In the genomic region with DNA sequence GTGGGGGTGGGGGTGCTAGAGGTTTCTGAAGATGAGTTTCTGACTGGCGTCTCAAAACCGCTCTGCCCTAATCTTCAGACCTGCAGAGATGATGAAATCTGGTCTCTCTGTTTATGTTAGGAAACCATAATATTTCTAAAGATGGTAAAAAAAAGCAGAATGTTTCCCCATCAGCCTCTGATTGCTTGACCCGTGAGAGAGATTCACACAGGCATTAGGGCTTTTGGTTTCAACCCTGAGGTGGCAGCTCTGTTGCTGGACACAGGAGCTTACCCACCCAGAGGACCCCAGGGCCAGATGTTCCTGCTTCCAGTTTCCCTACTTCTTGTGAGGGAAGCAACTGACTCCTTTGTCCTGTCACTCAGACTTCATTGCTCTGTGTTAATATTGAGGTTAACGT, we compare ENCODE assay signal across 21 mouse cellular contexts.
DNase-seq lines count a peak whose midpoint lies in the region; ATAC-seq and TF ChIP-seq lines count a peak whose summit lies in the region.
"Had no signal": no experiment of that assay in that cellular context is flagged by ENCODE, and none has a peak within 500 bp of the region (broad histone marks: within the 10 kb centered on the region; RNA-seq: fewer than 3 reads in every experiment).

No protein-coding gene starts in this region.

- no peak overlapping the region for H3K4me2 ChIP-seq in forebrain, embryonic 15.5 days (replicated peaks)
- H3K4me2 ChIP-seq in forebrain, embryonic 11.5 days (ENCODE audit: low read depth, low read length, severe bottlenecking): no peak overlapping the region
- H3K4me2 ChIP-seq in lung, postnatal 0 days (replicated peaks; ENCODE audit: low read depth, low read length): no peak overlapping the region
- H3K4me2 ChIP-seq: heart, embryonic 12.5 days; hindbrain, embryonic 15.5 days; kidney, embryonic 15.5 days; liver, embryonic 11.5 days; midbrain, embryonic 15.5 days had no signal

- intact Hi-C loops in left cerebral cortex, postnatal 10 days (cut with DNase I): no loop called here

- no peak for DNase-seq in forebrain, embryonic 11.5 days (ENCODE audit: low spot score)
- peak; percentile 54 for DNase-seq in lung, postnatal 0 days (ENCODE audit: low spot score)
- no peak for DNase-seq in lung, postnatal 36 days
- DNase-seq in retina, embryonic 14.5 days (ENCODE audit: low spot score): peak; percentile 21
- no peak for DNase-seq in left cerebral cortex, postnatal 10 days (ENCODE audit: extremely low spot score in 1 of 2, low spot score in 2 of 2)
- DNase-seq in thymus, postnatal 0 days (ENCODE audit: low spot score): no peak
- DNase-seq: adrenal gland, postnatal 36 days; cerebellum, adult 9-10 months; heart, postnatal 10 days; kidney, adult 11 months; lung, adult 18-20 months; lung, postnatal 14 days had no signal

- peaks cover 12% of the 10 kb centered on the region for H3K4me1 ChIP-seq in forebrain, embryonic 15.5 days
- no peaks in the 10 kb centered on the region for H3K4me1 ChIP-seq in forebrain, embryonic 11.5 days (replicated peaks; ENCODE audit: control insufficient read depth, insufficient read depth, low read length)
- H3K4me1 ChIP-seq in lung, postnatal 0 days (ENCODE audit: insufficient read depth, low read depth, low read length): no peaks in the 10 kb centered on the region
- H3K4me1 ChIP-seq: heart, embryonic 12.5 days; midbrain, embryonic 15.5 days had no signal

- H3K36me3 ChIP-seq in forebrain, embryonic 15.5 days: no peaks in the 10 kb centered on the region
- H3K36me3 ChIP-seq in forebrain, embryonic 11.5 days (ENCODE audit: control insufficient read depth, insufficient read depth, low read length): no peaks in the 10 kb centered on the region
- no peaks in the 10 kb centered on the region for H3K36me3 ChIP-seq in lung, postnatal 0 days (ENCODE audit: insufficient read depth, low read length)
- H3K36me3 ChIP-seq: heart, embryonic 12.5 days; hindbrain, embryonic 15.5 days; kidney, embryonic 15.5 days; midbrain, embryonic 15.5 days had no signal

- no peak for TF ChIP-seq EP300 in lung, postnatal 0 days (IDR thresholded peaks at IDR 0.05)

- TF ChIP-seq CTCF in lung, postnatal 0 days (IDR thresholded peaks at IDR 0.05): no peak

- H3K27ac ChIP-seq in forebrain, embryonic 15.5 days (replicated peaks): peak overlapping the region; percentile 18; the same call in 1 of the 2 replicates
- no peak overlapping the region for H3K27ac ChIP-seq in forebrain, embryonic 11.5 days (ENCODE audit: low read depth, low read length)
- no peak overlapping the region for H3K27ac ChIP-seq in lung, postnatal 0 days (ENCODE audit: low read length)
- H3K27ac ChIP-seq: hindbrain, embryonic 15.5 days; kidney, embryonic 15.5 days; midbrain, embryonic 15.5 days had no signal

- H3K4me3 ChIP-seq in forebrain, embryonic 15.5 days: no peak overlapping the region
- no peak overlapping the region for H3K4me3 ChIP-seq in forebrain, embryonic 11.5 days (ENCODE audit: low read depth, low read length)
- H3K4me3 ChIP-seq in lung, postnatal 0 days (ENCODE audit: low read depth, low read length): no peak overlapping the region
- H3K4me3 ChIP-seq: heart, embryonic 12.5 days; hindbrain, embryonic 15.5 days; kidney, embryonic 15.5 days; midbrain, embryonic 15.5 days; myocyte had no signal

- H3K27me3 ChIP-seq in forebrain, embryonic 15.5 days: no peaks in the 10 kb centered on the region
- no peaks in the 10 kb centered on the region for H3K27me3 ChIP-seq in forebrain, embryonic 11.5 days (ENCODE audit: control insufficient read depth, insufficient read depth, low read length)
- H3K27me3 ChIP-seq in lung, postnatal 0 days (replicated peaks; ENCODE audit: insufficient read depth, low read length): no peaks in the 10 kb centered on the region
- H3K27me3 ChIP-seq: heart, embryonic 12.5 days; hindbrain, embryonic 15.5 days; kidney, embryonic 15.5 days; midbrain, embryonic 15.5 days had no signal

- ATAC-seq in forebrain, embryonic 15.5 days (replicated peaks): no peak
- ATAC-seq in forebrain, embryonic 11.5 days (replicated peaks; ENCODE audit: low FRiP score): no peak
- no peak for ATAC-seq in lung, postnatal 0 days
- peak; percentile 80 for ATAC-seq in granulocyte monocyte progenitor cell, adult 5-6 weeks (replicated peaks; ENCODE audit: poor library complexity, severe bottlenecking)
- ATAC-seq: CD4-positive, CD25-positive, alpha-beta regulatory T cell, adult 4 months; midbrain, embryonic 15.5 days had no signal

- H3K9me3 ChIP-seq in forebrain, embryonic 15.5 days: 0 out of 2 replicates have a peak, but pooled peaks cover 6% of the 10 kb centered on the region
- no peaks in the 10 kb centered on the region for H3K9me3 ChIP-seq in forebrain, embryonic 11.5 days (ENCODE audit: control insufficient read depth, low read length)
- 0 out of 2 replicates have a peak, but pooled peaks cover 6% of the 10 kb centered on the region for H3K9me3 ChIP-seq in lung, postnatal 0 days (ENCODE audit: low read length)
- H3K9me3 ChIP-seq: hindbrain, embryonic 15.5 days; midbrain, embryonic 15.5 days had no signal

- no peak overlapping the region for H3K9ac ChIP-seq in forebrain, embryonic 15.5 days (replicated peaks)
- no peak overlapping the region for H3K9ac ChIP-seq in forebrain, embryonic 11.5 days (ENCODE audit: low read length)
- no peak overlapping the region for H3K9ac ChIP-seq in lung, postnatal 0 days (replicated peaks; ENCODE audit: low read depth)
- H3K9ac ChIP-seq: heart, embryonic 12.5 days; hindbrain, embryonic 15.5 days; kidney, embryonic 15.5 days; midbrain, embryonic 15.5 days had no signal

- 83% methylated on average over 4 of the region's 4 CpGs for WGBS in forebrain, embryonic 15.5 days
- WGBS in forebrain, embryonic 11.5 days: 84% methylated on average over 4 of the region's 4 CpGs
- WGBS in lung, postnatal 0 days: 39% methylated on average over 4 of the region's 4 CpGs

Comparison
In these comparisons a context has a peak if more than half of its experiments do, and no peak if none do; other contexts are left out.
1. DNase-seq: peak in lung, postnatal 0 days (single experiment) and retina, embryonic 14.5 days (single experiment); none in forebrain, embryonic 11.5 days (single experiment), lung, postnatal 36 days (single experiment), left cerebral cortex, postnatal 10 days (0 of 2) and thymus, postnatal 0 days (single experiment).